Mouse (Mus musculus): ENCODE data around the gene Lrrc74b.
"Not testable (repeated sequence)": the region's sequence is repeated elsewhere in the genome, so short reads cannot be mapped to it uniquely, and the experiment has no call there.

Gene Lrrc74b

GRCm38 (mm10) chr16:17561128-17561750 lies at the start of gene Lrrc74b:
Gene Lrrc74b (minus strand): TSS chr16:17561247.
- in situ Hi-C loops (cut with MboI), result no loop called here

GRCm38 (mm10) chr16:17605684-17606083 lies 44.6 kb upstream of the Lrrc74b start:
- in situ Hi-C loops (cut with MboI), result no loop called here

GRCm38 (mm10) chr16:17604941-17605340 lies 43.9 kb upstream of the Lrrc74b start:
- in situ Hi-C loops (cut with MboI), result no loop called here

- in situ Hi-C loops (cut with MboI), result no loop called here
Observed at GRCm38 (mm10) chr16:17600944-17601562, 40.0 kb upstream of the Lrrc74b start.

- in situ Hi-C loops (cut with MboI), result no loop called here
Observed at GRCm38 (mm10) chr16:17590731-17591130, 29.7 kb upstream of the Lrrc74b start.

GRCm38 (mm10) chr16:17584555-17584954 lies 23.5 kb upstream of the Lrrc74b start:
- in situ Hi-C loops (cut with MboI), result no loop called here

GRCm38 (mm10) chr16:17583064-17583463 lies 22.0 kb upstream of the Lrrc74b start, which contains the start of gene Slc7a4:
Gene Slc7a4 (minus strand): TSS chr16:17583214.
- in situ Hi-C loops (cut with MboI), result no loop called here

GRCm38 (mm10) chr16:17576825-17577215 lies 15.8 kb upstream of the Lrrc74b start:
- in situ Hi-C loops (cut with MboI), result no loop called here

GRCm38 (mm10) chr16:17575870-17576824 lies 15.1 kb upstream of the Lrrc74b start:
- in situ Hi-C loops (cut with MboI), result no loop called here

GRCm38 (mm10) chr16:17566186-17566585 lies 5.1 kb upstream of the Lrrc74b start:
- in situ Hi-C loops (cut with MboI), result no loop called here

GRCm38 (mm10) chr16:17564771-17565170 lies 3.7 kb upstream of the Lrrc74b start:
- in situ Hi-C loops (cut with MboI), result no loop called here

GRCm38 (mm10) chr16:17564221-17564620 lies 3.2 kb upstream of the Lrrc74b start:
- in situ Hi-C loops (cut with MboI), result no loop called here

- in situ Hi-C loops (cut with MboI), result no loop called here
Observed at GRCm38 (mm10) chr16:17563580-17563979, 2.5 kb upstream of the Lrrc74b start.

GRCm38 (mm10) chr16:17561751-17562208 lies 733 bp upstream of the Lrrc74b start, which contains the start of gene P2rx6:
Gene P2rx6 (plus strand): TSS chr16:17561885.
- in situ Hi-C loops (cut with MboI), result no loop called here

GRCm38 (mm10) chr16:17559396-17560027 lies 1.5 kb downstream of the Lrrc74b start:
- in situ Hi-C loops (cut with MboI), result no loop called here

GRCm38 (mm10) chr16:17558811-17559210 lies 2.2 kb downstream of the Lrrc74b start:
- in situ Hi-C loops (cut with MboI), result no loop called here

- in situ Hi-C loops (cut with MboI), result no loop called here
Observed at GRCm38 (mm10) chr16:17557947-17558480, 3.0 kb downstream of the Lrrc74b start.

- in situ Hi-C loops (cut with MboI), result no loop called here
Observed at GRCm38 (mm10) chr16:17556907-17557306, 4.1 kb downstream of the Lrrc74b start.

GRCm38 (mm10) chr16:17556180-17556579 lies 4.9 kb downstream of the Lrrc74b start:
- in situ Hi-C loops (cut with MboI), result no loop called here

GRCm38 (mm10) chr16:17554702-17555101 lies 6.3 kb downstream of the Lrrc74b start:
- in situ Hi-C loops (cut with MboI), result not testable (repeated sequence)

- in situ Hi-C loops (cut with MboI), result no loop called here
Observed at GRCm38 (mm10) chr16:17553910-17554685, 6.9 kb downstream of the Lrrc74b start.

Data from mature B cell (primary cell).